Mouse (Mus musculus) C2C12 (cell line): ENCODE measurements around the gene C2cd3. TPM values are rescaled to one million over a fixed set of nuclear protein-coding genes. Genes with fewer than 3 reads are reported as not detected.

Source experiments
- H3K27me3 ChIP-seq: one replicate; pipeline ENCODE4 v1.6.1; 2011; ENCODE audit not compliant: control insufficient read depth, insufficient read depth, insufficient read length
- H3K36me3 ChIP-seq: one replicate; pipeline ENCODE4 v1.6.1; 2011; ENCODE audit not compliant: control insufficient read depth, insufficient read depth
- H3K4me3 ChIP-seq: one replicate; pipeline ENCODE4 v1.5.1; 2011; ENCODE audit warnings: mild to moderate bottlenecking, control low read depth; ENCODE audit not compliant: poor library complexity, insufficient read depth, severe bottlenecking
- H3K79me2 ChIP-seq: one replicate; pipeline ENCODE4 v1.6.1; 2011; ENCODE audit not compliant: control insufficient read depth, insufficient read depth
- H3K79me3 ChIP-seq: one replicate; pipeline ENCODE4 v1.6.1; 2011; ENCODE audit warnings: low read depth, control low read depth
- H3ac ChIP-seq: one replicate; pipeline ENCODE3; 2011; ENCODE audit warnings: low read depth; ENCODE audit not compliant: control insufficient read depth, insufficient read length
- CEBPB ChIP-seq: IDR thresholded peaks from one replicate; pipeline ENCODE4 v1.6.1; 2011; ENCODE audit warnings: low read depth, mild to moderate bottlenecking, control low read depth, moderate library complexity
- CTCF ChIP-seq: IDR thresholded peaks from one replicate; pipeline ENCODE4 v1.5.1; 2011; ENCODE audit not compliant: control insufficient read depth, insufficient read depth, insufficient read length
- FOSL1 ChIP-seq: IDR thresholded peaks from one replicate; pipeline ENCODE4 v1.8.0; 2011; ENCODE audit warnings: mild to moderate bottlenecking, low read length; ENCODE audit not compliant: poor library complexity, insufficient read depth, severe bottlenecking
- MAX ChIP-seq: IDR thresholded peaks from one replicate; pipeline ENCODE4 v1.6.1; 2011; ENCODE audit warnings: mild to moderate bottlenecking, control low read depth
- MYOD1 ChIP-seq: IDR thresholded peaks from one replicate; pipeline ENCODE4 v1.6.1; 2011; ENCODE audit warnings: low read depth; ENCODE audit not compliant: control insufficient read depth, insufficient read length
- MYOG ChIP-seq: IDR thresholded peaks from one replicate; pipeline ENCODE4 v1.6.1; 2011; ENCODE audit not compliant: control insufficient read depth, insufficient read length; ENCODE audit errors: extremely low read depth
- USF1 ChIP-seq: IDR thresholded peaks from one replicate; pipeline ENCODE4 v1.6.1; 2011; ENCODE audit warnings: low read depth, mild to moderate bottlenecking, control low read depth, moderate library complexity
- polyA plus RNA-seq: library from polyadenylated mRNA; unstranded; fragments of >200 nt; fragmentation: generic; extraction: Trizol; gene quantifications from one replicate; pipeline ENCODE4 v1.2.1, GENCODE M21; 2012; ENCODE audit warnings: missing spikeins

Gene C2cd3
- polyA plus RNA-seq, 1 experiment = 7.8 TPM

DNA sequence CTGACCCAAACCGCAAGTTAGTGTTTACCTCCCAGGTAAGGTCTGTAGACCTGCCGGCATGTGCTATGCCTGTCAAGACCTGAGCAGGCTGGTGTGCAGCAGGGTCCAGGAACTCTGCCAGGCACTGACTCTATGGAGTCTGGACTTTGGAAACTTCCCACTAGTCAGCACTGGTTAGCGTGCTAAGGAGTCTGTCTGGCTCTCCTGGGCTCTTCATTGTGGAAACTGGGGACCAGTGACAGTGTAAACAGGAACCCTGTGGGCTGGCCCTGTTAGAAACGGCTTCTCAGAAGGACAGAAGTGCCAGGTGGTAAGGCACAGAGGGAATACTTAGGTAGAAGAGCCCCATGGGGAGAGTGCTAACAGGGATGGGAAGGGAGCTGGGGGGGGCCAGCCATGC is 93.2 kb downstream of the C2cd3 start:
- no peaks in the 10 kb centered on the region for H3K79me2 ChIP-seq
- H3K79me3 ChIP-seq = no peaks in the 10 kb centered on the region
- TF ChIP-seq MAX = no peak
- no peak for TF ChIP-seq FOSL1
- TF ChIP-seq MYOG = no peak
- TF ChIP-seq MYOD1 = no peak
- no peak for TF ChIP-seq CEBPB
- no peak for TF ChIP-seq USF1
- TF ChIP-seq CTCF = no peak
- H3K27me3 ChIP-seq = no peaks in the 10 kb centered on the region
- no peak overlapping the region for H3K4me3 ChIP-seq
- no peaks in the 10 kb centered on the region for H3K36me3 ChIP-seq
- H3ac ChIP-seq = peak overlapping the region; percentile 6

DNA sequence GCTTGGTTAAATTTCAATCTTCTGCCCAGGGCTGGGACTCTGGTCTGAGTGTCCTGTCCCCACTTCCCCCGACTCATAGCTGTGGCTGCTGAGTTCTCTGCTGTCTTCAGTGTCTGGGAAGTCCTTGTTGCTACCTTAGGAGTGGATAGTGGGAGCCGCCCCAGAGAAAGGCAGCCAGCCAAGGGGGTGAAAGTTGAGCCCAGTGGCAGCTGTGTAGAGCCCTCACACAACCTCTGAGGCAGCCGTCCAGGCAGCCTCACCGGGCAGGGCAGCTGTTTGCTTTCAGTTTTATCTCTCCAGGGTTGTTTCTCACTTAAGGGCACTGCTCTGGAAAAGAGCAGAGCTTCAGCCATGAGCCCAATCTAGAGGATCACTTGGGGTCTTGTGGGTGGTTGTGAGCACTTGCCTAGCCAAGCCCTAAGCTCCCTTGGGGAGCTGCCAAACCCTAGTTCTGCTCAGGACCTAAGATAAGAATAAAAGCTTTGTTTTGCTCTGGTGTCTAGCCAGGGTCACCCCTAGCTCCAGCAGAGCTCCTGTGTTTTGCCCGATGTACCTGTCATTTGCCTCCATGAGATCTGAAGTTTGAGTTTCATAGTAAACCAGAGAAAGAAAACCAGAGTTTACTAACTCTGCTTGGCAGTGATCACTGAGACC is 93.8 kb downstream of the C2cd3 start:
- H3K79me2 ChIP-seq = no peaks in the 10 kb centered on the region
- H3K4me3 ChIP-seq = no peak overlapping the region
- H3K27me3 ChIP-seq = no peaks in the 10 kb centered on the region
- H3K79me3 ChIP-seq = no peaks in the 10 kb centered on the region
- TF ChIP-seq CTCF (no peak), MAX (no peak), FOSL1 (no peak), MYOG (no peak), MYOD1 (peak; percentile 74), USF1 (no peak)
- H3ac ChIP-seq = peak overlapping the region; percentile 6
- H3K36me3 ChIP-seq = no peaks in the 10 kb centered on the region

DNA sequence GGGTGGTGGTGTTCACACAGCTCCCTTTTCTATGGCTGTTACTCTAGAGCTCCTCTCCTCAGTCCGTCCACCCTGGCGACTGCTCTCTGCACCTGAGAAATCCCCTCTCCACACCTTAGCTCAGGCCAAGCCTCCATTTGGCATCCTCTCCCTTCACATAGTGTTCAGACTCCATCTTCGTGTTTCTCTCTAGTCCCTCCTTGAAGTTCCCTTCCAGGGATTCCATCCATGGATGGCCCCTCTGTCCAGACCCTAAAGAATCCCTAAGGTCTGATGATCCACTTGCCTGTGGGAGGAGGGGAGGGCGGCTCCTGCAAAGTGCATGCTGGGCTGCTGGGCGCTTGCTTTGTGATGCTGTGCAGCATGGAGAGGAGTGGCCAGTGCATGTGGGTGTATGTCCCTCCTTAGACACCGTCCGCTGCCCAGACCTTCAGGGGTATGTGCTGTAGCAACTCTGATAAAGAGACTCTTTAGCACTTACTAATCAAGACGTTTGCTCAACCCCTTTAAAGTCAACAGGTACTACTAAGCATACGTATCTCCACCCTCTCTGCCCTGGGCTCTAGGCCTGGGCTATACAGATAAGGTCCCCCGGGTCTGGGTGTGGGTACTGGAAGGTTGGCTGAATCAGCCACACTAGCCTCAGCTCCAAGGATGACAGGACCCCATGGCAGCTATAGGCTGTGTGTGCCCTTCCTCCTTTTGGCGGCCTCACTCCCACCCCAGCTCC is 94.9 kb downstream of the C2cd3 start:
- H3K79me2 ChIP-seq = no peaks in the 10 kb centered on the region
- H3K27me3 ChIP-seq = no peaks in the 10 kb centered on the region
- no peak overlapping the region for H3K4me3 ChIP-seq
- no peak for TF ChIP-seq MYOG
- TF ChIP-seq MAX = no peak
- no peak for TF ChIP-seq MYOD1
- no peak for TF ChIP-seq CEBPB
- no peak for TF ChIP-seq CTCF
- no peak for TF ChIP-seq FOSL1
- H3K79me3 ChIP-seq = no peaks in the 10 kb centered on the region
- no peaks in the 10 kb centered on the region for H3K36me3 ChIP-seq
- no peak overlapping the region for H3ac ChIP-seq

DNA sequence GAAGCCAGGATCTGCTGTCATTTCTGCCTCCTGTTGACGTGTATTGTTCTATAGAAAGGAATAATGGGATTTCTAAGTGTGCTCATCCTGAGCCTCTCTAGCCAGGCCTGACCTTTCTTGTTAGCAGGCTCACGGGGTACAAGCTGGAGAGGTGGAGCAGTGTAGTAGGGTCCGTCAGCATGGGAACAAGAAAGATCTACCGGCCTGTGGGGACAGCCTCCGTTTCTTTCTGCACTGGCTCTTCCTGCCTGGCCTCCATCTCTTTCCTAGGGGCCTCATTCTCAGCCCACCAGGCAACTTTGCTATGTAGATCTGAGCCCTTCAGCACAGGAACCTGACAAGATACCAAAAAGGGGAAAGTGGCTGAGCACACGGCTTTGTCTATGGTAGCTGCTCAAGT is 96.7 kb downstream of the C2cd3 start:
- Histone ChIP-seq H3K4me3 (no peak overlapping the region), H3K36me3 (no peaks in the 10 kb centered on the region), H3K79me3 (no peaks in the 10 kb centered on the region), H3K27me3 (no peaks in the 10 kb centered on the region), H3K79me2 (no peaks in the 10 kb centered on the region), H3ac (no peak overlapping the region)
- TF ChIP-seq CEBPB = no peak
- no peak for TF ChIP-seq MYOD1
- TF ChIP-seq MYOG = no peak
- TF ChIP-seq MAX = no peak
- TF ChIP-seq FOSL1 = no peak
- no peak for TF ChIP-seq CTCF
- no peak for TF ChIP-seq USF1

DNA sequence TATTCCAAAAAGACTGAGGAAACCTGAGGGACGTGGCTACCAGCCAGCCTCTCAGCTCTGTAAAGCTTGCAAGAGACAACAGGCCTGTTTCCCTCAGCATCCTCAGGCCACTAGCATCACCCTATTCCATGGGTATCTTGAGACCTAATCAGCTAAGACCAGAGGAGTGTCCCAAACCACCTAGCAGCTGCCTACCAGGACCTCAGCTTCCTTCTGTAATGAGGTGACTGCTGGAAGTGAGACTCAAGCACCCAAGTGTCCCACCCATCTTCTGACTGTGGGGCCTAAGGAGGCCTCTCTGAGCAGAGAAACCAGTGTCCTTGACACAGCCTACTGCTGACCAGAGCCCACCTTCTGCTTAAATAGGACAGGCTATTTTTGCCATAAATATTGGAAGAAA is 97.5 kb downstream of the C2cd3 start:
- Histone ChIP-seq H3K36me3 (no peaks in the 10 kb centered on the region), H3K27me3 (no peaks in the 10 kb centered on the region), H3K79me3 (no peaks in the 10 kb centered on the region), H3K79me2 (no peaks in the 10 kb centered on the region), H3ac (no peak overlapping the region), H3K4me3 (no peak overlapping the region)
- TF ChIP-seq MYOD1 (no peak), CTCF (no peak), FOSL1 (no peak), CEBPB (no peak), MAX (no peak), USF1 (no peak), MYOG (no peak)
